Mouse (Mus musculus): Measurements from ENCODE around the gene Trpv1. TPM values are rescaled to one million over a fixed set of nuclear protein-coding genes. Genes with fewer than 3 reads are reported as not detected.
A peak's percentile ranks its signal among the peaks of the same experiment; 100 is the strongest.

The Trpv1 gene
- polyA plus RNA-seq, 1 experiment: not detected

DNA sequence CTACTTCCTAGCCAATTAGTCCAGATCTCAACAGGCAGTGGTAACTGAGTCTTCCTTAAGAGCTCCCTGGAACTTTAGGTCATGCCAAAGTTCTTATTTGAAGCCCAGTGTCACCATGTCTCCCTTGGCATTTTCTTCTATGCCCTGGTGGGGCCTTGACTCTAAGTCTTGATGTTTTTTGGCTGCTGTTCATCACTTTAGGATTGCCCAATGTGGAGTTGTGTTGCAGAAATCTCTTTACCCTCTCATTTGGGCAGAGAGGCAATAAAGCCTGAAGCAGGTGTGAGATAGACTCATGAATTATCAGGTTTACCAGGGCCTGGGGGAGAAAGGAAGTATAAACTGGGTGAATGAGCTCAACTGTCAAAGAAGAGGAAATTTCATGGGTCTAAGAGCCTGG lies 24.6 kb downstream of the Trpv1 start:
- no peak for TF ChIP-seq CTCF (IDR thresholded peaks at IDR 0.05; ENCODE audit: insufficient read depth, low read depth, low read length)
- no peak for TF ChIP-seq POLR2A (IDR thresholded peaks at IDR 0.05; ENCODE audit: insufficient read depth, low read depth, low read length)

DNA sequence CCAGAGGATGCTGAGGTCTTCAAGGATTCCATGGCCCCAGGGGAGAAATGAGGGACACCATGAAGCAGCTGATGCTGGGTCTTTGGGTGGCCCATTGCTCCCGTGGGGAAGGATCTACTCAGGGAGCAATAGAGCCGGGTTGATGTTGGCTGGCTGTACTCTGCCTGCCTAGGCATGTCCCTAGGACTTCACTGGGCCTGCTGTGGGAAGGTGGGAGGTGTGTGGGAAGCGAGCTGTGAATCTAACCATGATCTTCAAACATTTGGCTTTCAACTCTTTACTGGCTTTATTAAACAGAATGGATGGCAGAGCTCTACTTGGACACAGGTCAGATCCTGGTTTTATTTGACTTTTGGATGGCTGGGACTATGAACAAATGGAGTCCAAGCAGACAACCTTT lies 26.4 kb downstream of the Trpv1 start:
- WGBS: 76% methylated on average over 3 of the region's 3 CpGs
- no peak overlapping the region for H3K27ac ChIP-seq (ENCODE audit: insufficient read depth, low read depth, low read length)
- H3K4me3 ChIP-seq (ENCODE audit: insufficient read depth, low read depth, low read length): no peak overlapping the region
- TF ChIP-seq POLR2A (IDR thresholded peaks at IDR 0.05; ENCODE audit: insufficient read depth, low read depth, low read length) (no peak), CTCF (IDR thresholded peaks at IDR 0.05; ENCODE audit: insufficient read depth, low read depth, low read length) (no peak)
- no peaks in the 10 kb centered on the region for H3K4me1 ChIP-seq (ENCODE audit: control insufficient read depth, insufficient read depth, low read length)

More for the DNA sequence above, 24.6 kb downstream of the Trpv1 start:
- Histone ChIP-seq H3K4me1 (ENCODE audit: control insufficient read depth, insufficient read depth, low read length) (no peaks in the 10 kb centered on the region), H3K27ac (ENCODE audit: insufficient read depth, low read depth, low read length) (no peak overlapping the region), H3K4me3 (ENCODE audit: insufficient read depth, low read depth, low read length) (no peak overlapping the region)

DNA sequence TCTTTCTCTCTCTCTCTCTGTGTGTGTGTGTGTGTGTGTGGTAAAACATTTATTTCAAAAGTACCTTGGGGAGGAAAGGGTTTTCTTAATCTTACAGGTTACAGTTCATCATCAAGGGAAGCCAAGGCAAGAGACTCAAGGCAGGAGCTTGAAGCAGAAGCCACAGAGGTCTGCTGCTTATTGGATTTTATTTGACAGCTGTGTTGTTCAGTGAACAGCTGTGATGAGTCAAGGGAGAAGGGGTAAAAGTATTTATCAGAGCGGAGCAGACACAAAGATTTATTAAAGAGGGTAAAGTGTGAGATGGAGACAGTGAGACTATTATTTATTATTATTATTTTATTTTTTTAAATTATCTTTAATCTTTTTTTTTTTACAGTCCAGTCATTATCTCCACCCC lies 27.3 kb downstream of the Trpv1 start:
- H3K4me1 ChIP-seq (ENCODE audit: control insufficient read depth, insufficient read depth, low read length): no peaks in the 10 kb centered on the region
- WGBS: 90% methylated on average over 1 of the region's 1 CpGs
- TF ChIP-seq CTCF (IDR thresholded peaks at IDR 0.05; ENCODE audit: insufficient read depth, low read depth, low read length) (no peak), POLR2A (IDR thresholded peaks at IDR 0.05; ENCODE audit: insufficient read depth, low read depth, low read length) (no peak)

GRCm38 (mm10) chr11:73267267-73267666 lies 33.2 kb downstream of the Trpv1 start, which contains the start of gene Trpv3:
Gene Trpv3, plus strand, starts transcription at chr11:73267388.
- TF ChIP-seq CTCF (IDR thresholded peaks at IDR 0.05; ENCODE audit: insufficient read depth, low read depth, low read length): no peak
- TF ChIP-seq POLR2A (IDR thresholded peaks at IDR 0.05; ENCODE audit: insufficient read depth, low read depth, low read length): no peak
- WGBS: 76% methylated on average over 7 of the region's 7 CpGs
- H3K4me3 ChIP-seq (ENCODE audit: insufficient read depth, low read depth, low read length): no peak within 1 kb of the TSS
- H3K27ac ChIP-seq (ENCODE audit: insufficient read depth, low read depth, low read length): no peak within 1 kb of the TSS
- H3K4me1 ChIP-seq (ENCODE audit: control insufficient read depth, insufficient read depth, low read length): peaks cover 4% of the 10 kb centered on the region

More for the DNA sequence above, 27.3 kb downstream of the Trpv1 start:
- Histone ChIP-seq H3K27ac (ENCODE audit: insufficient read depth, low read depth, low read length) (no peak overlapping the region), H3K4me3 (ENCODE audit: insufficient read depth, low read depth, low read length) (no peak overlapping the region)

GRCm38 (mm10) chr11:73274821-73275220 lies 40.7 kb downstream of the Trpv1 start:
- Histone ChIP-seq H3K27ac (ENCODE audit: insufficient read depth, low read depth, low read length) (no peak overlapping the region), H3K4me1 (ENCODE audit: control insufficient read depth, insufficient read depth, low read length) (no peaks in the 10 kb centered on the region), H3K4me3 (ENCODE audit: insufficient read depth, low read depth, low read length) (no peak overlapping the region)
- no peak for TF ChIP-seq CTCF (IDR thresholded peaks at IDR 0.05; ENCODE audit: insufficient read depth, low read depth, low read length)
- TF ChIP-seq POLR2A (IDR thresholded peaks at IDR 0.05; ENCODE audit: insufficient read depth, low read depth, low read length): no peak
- 53% methylated on average over 2 of the region's 2 CpGs for WGBS

DNA sequence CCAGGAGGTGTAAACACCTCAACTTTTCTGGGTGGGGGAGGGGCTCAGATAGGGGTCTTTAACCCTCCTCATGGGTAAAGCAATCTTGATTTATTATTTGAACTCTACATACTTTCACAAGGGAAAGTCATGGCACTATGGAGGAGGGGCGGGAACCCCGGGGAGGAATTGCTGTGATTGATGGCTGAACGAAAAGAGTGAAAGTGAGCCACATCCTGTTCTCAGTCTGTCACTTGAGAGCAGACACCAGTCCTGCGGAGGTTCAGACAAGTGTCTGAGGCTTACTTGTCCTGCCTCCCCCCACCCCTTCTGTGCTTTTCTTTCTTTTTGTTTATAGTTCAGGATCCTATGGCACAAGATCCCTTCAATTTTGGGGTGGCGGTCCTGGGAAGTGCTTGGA lies 46.6 kb downstream of the Trpv1 start:
- no peak overlapping the region for H3K4me3 ChIP-seq (ENCODE audit: insufficient read depth, low read depth, low read length)
- peaks cover 15% of the 10 kb centered on the region for H3K4me1 ChIP-seq (ENCODE audit: control insufficient read depth, insufficient read depth, low read length)
- no peak overlapping the region for H3K27ac ChIP-seq (ENCODE audit: insufficient read depth, low read depth, low read length)
- WGBS: 64% methylated on average over 5 of the region's 5 CpGs
- TF ChIP-seq CTCF (IDR thresholded peaks at IDR 0.05; ENCODE audit: insufficient read depth, low read depth, low read length): no peak
- no peak for TF ChIP-seq POLR2A (IDR thresholded peaks at IDR 0.05; ENCODE audit: insufficient read depth, low read depth, low read length)

- under 1% methylated on average over 16 of the region's 16 CpGs for WGBS
- Histone ChIP-seq H3K4me1 (ENCODE audit: control insufficient read depth, insufficient read depth, low read length) (peaks cover 15% of the 10 kb centered on the region), H3K4me3 (ENCODE audit: insufficient read depth, low read depth, low read length) (peak overlapping the region; percentile 52), H3K27ac (ENCODE audit: insufficient read depth, low read depth, low read length) (peak overlapping the region; percentile 63; the same call in 1 of the 2 replicates)
- TF ChIP-seq POLR2A (IDR thresholded peaks at IDR 0.05; ENCODE audit: insufficient read depth, low read depth, low read length) (no peak), CTCF (IDR thresholded peaks at IDR 0.05; ENCODE audit: insufficient read depth, low read depth, low read length) (peak; percentile 56; the same call in 1 of the 2 replicates)
Measured at GRCm38 (mm10) chr11:73281528-73282027, 47.5 kb downstream of the Trpv1 start.

DNA sequence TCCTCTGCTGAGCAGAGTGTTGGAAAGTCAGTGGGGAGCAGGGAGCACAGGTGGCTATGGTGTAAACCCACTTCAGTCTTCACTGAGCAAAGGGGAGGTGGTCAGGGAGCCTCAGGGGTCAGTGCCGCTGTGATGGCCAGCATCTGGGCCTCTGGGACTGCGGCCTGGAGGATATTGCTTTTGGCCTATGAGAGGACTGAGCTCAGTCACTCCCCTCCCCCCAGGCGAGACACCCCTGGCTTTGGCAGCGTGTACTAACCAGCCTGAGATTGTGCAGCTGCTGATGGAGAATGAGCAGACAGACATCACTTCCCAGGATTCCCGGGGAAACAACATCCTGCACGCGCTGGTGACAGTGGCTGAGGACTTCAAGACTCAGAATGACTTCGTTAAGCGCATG lies 49.3 kb downstream of the Trpv1 start:
- H3K27ac ChIP-seq (ENCODE audit: insufficient read depth, low read depth, low read length): peak overlapping the region; percentile 30; the same call in 1 of the 2 replicates
- TF ChIP-seq CTCF (IDR thresholded peaks at IDR 0.05; ENCODE audit: insufficient read depth, low read depth, low read length) (no peak), POLR2A (IDR thresholded peaks at IDR 0.05; ENCODE audit: insufficient read depth, low read depth, low read length) (no peak)
- no peak overlapping the region for H3K4me3 ChIP-seq (ENCODE audit: insufficient read depth, low read depth, low read length)
- H3K4me1 ChIP-seq (ENCODE audit: control insufficient read depth, insufficient read depth, low read length): peaks cover 15% of the 10 kb centered on the region
- 79% methylated on average over 9 of the region's 9 CpGs for WGBS

GRCm38 (mm10) chr11:73283926-73284325 lies 49.8 kb downstream of the Trpv1 start:
- H3K4me3 ChIP-seq (ENCODE audit: insufficient read depth, low read depth, low read length): no peak overlapping the region

More at GRCm38 (mm10) chr11:73283926-73284325, 49.8 kb downstream of the Trpv1 start:
- WGBS: 46% methylated on average over 1 of the region's 1 CpGs
- peaks cover 15% of the 10 kb centered on the region for H3K4me1 ChIP-seq (ENCODE audit: control insufficient read depth, insufficient read depth, low read length)
- H3K27ac ChIP-seq (ENCODE audit: insufficient read depth, low read depth, low read length): peak overlapping the region; percentile 28; the same call in 1 of the 2 replicates
- TF ChIP-seq POLR2A (IDR thresholded peaks at IDR 0.05; ENCODE audit: insufficient read depth, low read depth, low read length): no peak
- TF ChIP-seq CTCF (IDR thresholded peaks at IDR 0.05; ENCODE audit: insufficient read depth, low read depth, low read length): no peak

Data from olfactory bulb, adult 2 months (tissue).